Mouse (Mus musculus) liver, postnatal 0 days (tissue): ENCODE measurements at regions not wholly inside any gene's neighbourhood (a gene's known extent, or its start where the extent isn't known, plus 50 kb on each side); places are given as distances from the start of the nearest gene placed in this dataset.

Source experiments
- ATAC-seq: fragments of 200-750 bp; cut with Nextera tagmentation; 2 replicates; pipeline ENCODE4 v1.8.0; 2017; ENCODE audit warnings: mild to moderate bottlenecking, moderate library complexity
- DNase-seq: peaks from one replicate; pipeline ENCODE4 v3.0.0-alpha.2; 2016
- H3K27ac ChIP-seq: fragments of 300-500 bp; sonication (generic); 2 replicates; pipeline ENCODE4 v1.5.1; 2014; ENCODE audit warnings: antibody characterized with exemption, moderate library complexity, mild to moderate bottlenecking, low read depth
- H3K27me3 ChIP-seq: fragments of 300-500 bp; sonication (generic); 2 replicates; pipeline ENCODE4 v1.6.1; 2014; ENCODE audit warnings: low read length, control low read depth, mixed read lengths; ENCODE audit not compliant: insufficient read depth
- H3K36me3 ChIP-seq: fragments of 300-500 bp; sonication (generic); replicated peaks from 2 replicates; pipeline ENCODE4 v1.6.1; 2014; ENCODE audit warnings: mild to moderate bottlenecking, control low read depth, low read length, moderate library complexity, mixed read lengths; ENCODE audit not compliant: insufficient read depth
- H3K4me1 ChIP-seq: fragments of 300-500 bp; sonication (generic); 2 replicates; pipeline ENCODE4 v1.6.1; 2014; ENCODE audit warnings: antibody characterized with exemption, mild to moderate bottlenecking, control low read depth; ENCODE audit not compliant: insufficient read depth
- H3K4me2 ChIP-seq: fragments of 300-500 bp; sonication (generic); 2 replicates; pipeline ENCODE4 v1.6.1; 2014; ENCODE audit warnings: low read depth, mild to moderate bottlenecking, low read length, moderate library complexity, mixed read lengths
- H3K4me3 ChIP-seq: fragments of 300-500 bp; sonication (generic); 2 replicates; pipeline ENCODE4 v1.5.1; 2014; ENCODE audit warnings: low read depth, low read length
- H3K9ac ChIP-seq: fragments of 300-500 bp; sonication (generic); replicated peaks from 2 replicates; pipeline ENCODE4 v1.6.1; 2014; ENCODE audit warnings: mild to moderate bottlenecking, moderate library complexity
- H3K9me3 ChIP-seq: fragments of 300-500 bp; sonication (generic); 2 replicates; pipeline ENCODE4 v1.6.1; 2016; ENCODE audit warnings: mild to moderate bottlenecking, control low read depth, low read length, mixed read lengths
- CTCF ChIP-seq: sonication (generic); IDR thresholded peaks from 2 replicates; pipeline ENCODE4 v1.5.1; 2016; ENCODE audit warnings: antibody characterized with exemption, low read depth
- EP300 ChIP-seq: IDR thresholded peaks from 2 replicates; pipeline ENCODE4 v1.6.1; 2016; ENCODE audit warnings: antibody characterized with exemption, low read depth, mild to moderate bottlenecking
- WGBS: fragments of 180-500 bp; shearing (Covaris S2); extraction: QIAGEN DNeasy Blood & Tissue Kit; methylation state at CpG from one replicate; pipeline ENCODE4 v1.1.7; 2014; ENCODE audit not compliant: insufficient replicate concordance; 5-methylcytosine and 5-hydroxymethylcytosine counted together

DNA sequence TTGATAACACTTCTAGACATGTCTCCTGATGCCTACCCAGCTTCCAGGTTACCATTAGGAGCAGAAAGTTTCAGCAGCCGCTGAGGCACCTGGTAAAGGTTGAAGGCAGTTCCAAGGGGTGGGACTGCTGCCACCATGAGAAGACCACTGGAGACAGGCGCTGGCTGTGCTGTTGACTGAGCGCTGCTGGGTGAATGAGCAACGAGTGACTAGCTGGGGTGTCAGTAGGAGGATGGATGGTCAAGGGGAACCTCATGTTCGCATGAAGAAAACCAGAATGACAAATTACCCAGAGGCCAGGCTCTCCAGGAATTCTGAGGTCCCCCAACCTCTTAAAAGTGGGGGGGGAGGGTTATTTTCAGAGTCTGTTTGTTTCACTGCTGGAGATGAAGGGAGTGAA is 433.3 kb downstream of the Ttll7 start:
- no peak for ATAC-seq
- no peaks in the 10 kb centered on the region for H3K4me1 ChIP-seq
- no peaks in the 10 kb centered on the region for H3K9me3 ChIP-seq
- H3K4me3 ChIP-seq = no peak overlapping the region
- no peak overlapping the region for H3K9ac ChIP-seq
- H3K27me3 ChIP-seq = no peaks in the 10 kb centered on the region
- no peak for DNase-seq
- no peak overlapping the region for H3K27ac ChIP-seq
- no peaks in the 10 kb centered on the region for H3K36me3 ChIP-seq
- 59% methylated on average over 5 of the region's 5 CpGs for WGBS
- TF ChIP-seq EP300 (no peak), CTCF (no peak)
- H3K4me2 ChIP-seq = no peak overlapping the region

DNA sequence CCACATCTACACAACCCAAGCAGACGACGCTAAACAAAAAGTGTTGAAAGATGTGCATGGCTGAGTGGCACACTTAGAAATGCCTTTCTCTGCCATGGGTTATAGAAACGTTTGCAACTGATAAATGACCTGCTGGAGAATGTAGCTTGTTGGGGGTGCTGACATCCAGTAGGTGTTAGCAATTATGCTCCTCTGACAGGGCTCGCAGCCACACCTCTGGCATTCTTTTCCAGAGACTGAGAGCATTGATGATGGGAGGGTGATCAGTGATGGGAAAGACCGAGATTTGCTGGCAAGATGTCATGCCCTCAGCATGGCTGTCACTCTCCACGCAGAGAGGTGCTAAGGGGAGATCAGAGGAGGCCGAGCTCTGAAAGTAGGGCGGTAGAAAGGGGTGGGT is 435.3 kb downstream of the Ttll7 start:
- TF ChIP-seq CTCF (no peak), EP300 (no peak)
- Histone ChIP-seq H3K27ac (no peak overlapping the region), H3K36me3 (no peaks in the 10 kb centered on the region), H3K4me1 (no peaks in the 10 kb centered on the region), H3K9ac (no peak overlapping the region), H3K27me3 (no peaks in the 10 kb centered on the region), H3K4me3 (no peak overlapping the region), H3K4me2 (no peak overlapping the region), H3K9me3 (no peaks in the 10 kb centered on the region)
- WGBS = 61% methylated on average over 8 of the region's 8 CpGs
- no peak for DNase-seq
- no peak for ATAC-seq

DNA sequence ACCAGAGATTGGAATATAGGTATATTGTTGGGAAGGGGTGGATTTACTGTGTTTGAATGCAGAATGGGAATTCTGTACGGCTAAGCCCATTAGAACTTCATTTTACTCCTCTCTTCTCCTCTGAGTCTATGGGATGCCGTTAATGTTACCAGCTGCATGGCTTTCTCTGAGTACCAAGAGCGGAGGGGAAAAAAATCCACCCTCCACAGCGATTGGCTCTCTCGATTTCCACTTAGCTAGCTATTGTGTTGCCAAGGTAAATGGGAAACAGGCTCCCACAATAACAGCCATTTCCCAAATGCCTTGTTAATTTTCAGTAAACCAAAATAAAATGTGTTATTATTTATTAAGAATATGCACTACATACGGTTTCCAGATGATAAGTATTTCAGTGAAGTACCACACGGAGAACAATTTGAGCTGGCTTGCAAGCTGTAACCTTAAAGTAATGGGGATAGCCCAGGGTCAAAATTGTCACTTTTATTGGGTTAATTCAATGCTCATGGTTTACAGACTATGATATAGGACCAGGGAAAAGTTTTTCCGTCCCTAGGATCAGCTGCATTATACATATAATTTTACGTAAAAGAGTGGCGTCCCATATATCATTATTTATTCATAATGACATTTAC is 439.6 kb downstream of the Ttll7 start:
- no peak overlapping the region for H3K9ac ChIP-seq
- no peak overlapping the region for H3K4me3 ChIP-seq
- no peaks in the 10 kb centered on the region for H3K27me3 ChIP-seq
- ATAC-seq (no peak), DNase-seq (no peak)
- H3K4me1 ChIP-seq = no peaks in the 10 kb centered on the region
- no peak overlapping the region for H3K4me2 ChIP-seq
- no peaks in the 10 kb centered on the region for H3K9me3 ChIP-seq
- H3K36me3 ChIP-seq = no peaks in the 10 kb centered on the region
- 84% methylated on average over 10 of the region's 10 CpGs for WGBS
- no peak overlapping the region for H3K27ac ChIP-seq
- no peak for TF ChIP-seq CTCF
- no peak for TF ChIP-seq EP300

DNA sequence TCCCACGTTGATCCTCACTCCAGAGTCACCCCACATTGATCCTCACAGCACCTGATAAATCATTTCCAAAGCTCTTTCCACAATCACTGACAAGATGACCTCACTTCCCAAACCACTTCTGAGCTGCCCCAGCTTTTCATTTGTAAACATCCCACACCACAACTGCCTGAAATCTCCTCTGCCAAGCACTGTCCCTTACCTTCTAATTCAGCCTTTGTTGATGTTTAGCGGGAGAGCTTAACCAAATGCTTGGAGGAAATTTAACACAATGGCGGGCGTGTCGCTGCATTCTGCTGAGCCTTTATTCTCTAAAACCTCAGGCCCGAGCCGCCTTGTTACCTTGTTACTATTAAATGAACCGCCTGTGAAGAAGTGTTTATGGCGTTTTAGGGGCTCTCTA is 445.9 kb downstream of the Ttll7 start:
- Histone ChIP-seq H3K36me3 (no peaks in the 10 kb centered on the region), H3K4me3 (no peak overlapping the region), H3K4me2 (no peak overlapping the region), H3K27ac (no peak overlapping the region), H3K4me1 (no peaks in the 10 kb centered on the region), H3K27me3 (no peaks in the 10 kb centered on the region), H3K9me3 (no peaks in the 10 kb centered on the region), H3K9ac (no peak overlapping the region)
- 13% methylated on average over 9 of the region's 9 CpGs for WGBS
- DNase-seq (no peak), ATAC-seq (no peak)
- TF ChIP-seq CTCF (no peak), EP300 (no peak)

DNA sequence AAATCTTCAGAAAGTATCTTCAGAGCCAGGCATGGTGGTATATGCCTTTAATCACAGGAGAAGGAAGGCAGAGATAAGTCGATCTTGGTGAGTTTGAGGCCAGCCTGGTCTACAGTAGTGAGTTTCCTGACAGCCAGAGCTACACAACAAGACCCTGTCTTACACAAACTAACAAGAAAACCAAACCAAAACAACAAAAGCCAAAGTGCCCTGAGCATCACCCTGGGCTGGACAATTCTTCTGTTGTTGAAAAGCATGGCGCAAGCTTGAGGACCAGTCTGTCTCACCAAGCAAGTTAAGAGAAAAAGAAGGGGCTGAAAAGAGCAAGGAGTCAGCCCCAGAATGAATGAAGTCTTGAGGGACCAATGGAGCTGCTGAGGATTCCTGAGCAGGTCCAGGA is 473.4 kb downstream of the Ttll7 start:
- TF ChIP-seq EP300 = no peak
- no peaks in the 10 kb centered on the region for H3K4me1 ChIP-seq
- 81% methylated on average over 2 of the region's 2 CpGs for WGBS

DNA sequence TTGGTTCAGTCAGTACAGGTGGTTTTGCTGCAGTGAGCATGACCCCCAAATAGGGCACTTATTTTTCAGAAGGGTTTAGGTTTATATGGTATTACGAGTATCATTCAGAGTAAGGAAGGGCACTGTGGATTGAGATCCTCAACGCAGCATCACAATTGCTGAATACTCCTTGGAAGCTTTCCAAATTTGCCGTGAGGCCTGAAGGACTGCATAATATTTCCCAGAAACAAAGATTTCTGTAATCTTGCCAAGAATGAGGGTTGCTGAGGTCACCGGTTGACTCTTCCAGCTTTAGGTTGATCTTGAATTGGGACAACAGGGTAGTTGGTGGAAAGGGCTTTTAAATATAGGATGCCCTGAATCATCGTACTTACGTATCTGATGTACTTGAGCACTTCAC is 482.1 kb downstream of the Ttll7 start:
- H3K4me1 ChIP-seq = no peaks in the 10 kb centered on the region
- H3K27me3 ChIP-seq = no peaks in the 10 kb centered on the region
- ATAC-seq (no peak), DNase-seq (no peak)
- TF ChIP-seq EP300 (no peak), CTCF (no peak)
- no peaks in the 10 kb centered on the region for H3K9me3 ChIP-seq
- no peak overlapping the region for H3K4me2 ChIP-seq
- no peak overlapping the region for H3K27ac ChIP-seq
- no peaks in the 10 kb centered on the region for H3K36me3 ChIP-seq
- no peak overlapping the region for H3K9ac ChIP-seq
- no peak overlapping the region for H3K4me3 ChIP-seq
- 73% methylated on average over 6 of the region's 6 CpGs for whole genome bisulfite sequencing

More for the DNA sequence above, 473.4 kb downstream of the Ttll7 start:
- Histone ChIP-seq H3K36me3 (no peaks in the 10 kb centered on the region), H3K9ac (no peak overlapping the region), H3K27me3 (no peaks in the 10 kb centered on the region), H3K9me3 (no peaks in the 10 kb centered on the region), H3K4me2 (no peak overlapping the region), H3K27ac (no peak overlapping the region), H3K4me3 (no peak overlapping the region)
- DNase-seq (no peak), ATAC-seq (no peak)

DNA sequence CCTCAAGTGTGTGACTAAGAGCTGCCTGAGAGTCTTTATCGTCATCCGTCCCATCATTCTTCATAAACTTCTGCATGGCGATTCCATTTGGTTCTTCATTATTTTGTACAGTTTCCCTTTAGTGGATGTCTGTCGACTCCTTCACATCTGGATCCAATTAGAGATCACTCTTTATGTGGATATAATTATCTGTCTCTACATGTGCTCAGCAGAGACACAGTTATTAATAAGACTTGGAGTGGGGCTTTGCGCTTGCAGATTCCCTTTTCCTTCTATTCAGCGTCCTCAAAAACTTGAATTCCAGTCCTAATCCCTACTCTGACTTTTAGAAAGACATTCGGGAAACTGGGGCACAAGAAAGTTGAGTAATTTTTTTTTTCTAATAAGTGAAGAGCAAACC is 483.1 kb downstream of the Ttll7 start:
- no peak overlapping the region for H3K9ac ChIP-seq
- no peak overlapping the region for H3K4me3 ChIP-seq
- 81% methylated on average over 7 of the region's 7 CpGs for WGBS
- TF ChIP-seq CTCF (no peak), EP300 (no peak)
- no peaks in the 10 kb centered on the region for H3K27me3 ChIP-seq
- H3K9me3 ChIP-seq = no peaks in the 10 kb centered on the region
- DNase-seq (no peak), ATAC-seq (no peak)
- no peak overlapping the region for H3K4me2 ChIP-seq
- no peaks in the 10 kb centered on the region for H3K36me3 ChIP-seq
- no peak overlapping the region for H3K27ac ChIP-seq
- H3K4me1 ChIP-seq = no peaks in the 10 kb centered on the region
